Mouse (Mus musculus) heart, adult 2 months (tissue): ENCODE measurements around the gene Ddx54.

Experiments
- CTCF ChIP-seq: fragments of 200-600 bp; IDR thresholded peaks from 2 replicates; pipeline ENCODE4 v1.8.1; 2022; ENCODE audit warnings: antibody characterized with exemption, mild to moderate bottlenecking, moderate library complexity
- POLR2A ChIP-seq: fragments of 200-500 bp; IDR thresholded peaks from 2 replicates; pipeline ENCODE4 v1.6.1; 2011; ENCODE audit warnings: mild to moderate bottlenecking, low read depth, low read length, control low read depth; ENCODE audit not compliant: insufficient read depth

- no peak for TF ChIP-seq CTCF
- no peak for TF ChIP-seq POLR2A
Measured at GRCm38 (mm10) chr5:120647814-120648491, 35.4 kb downstream of the Ddx54 start.
